Mouse (Mus musculus) liver, embryonic 12.5 days (tissue): ENCODE measurements at regions not wholly inside any gene's neighbourhood (a gene's known extent, or its start where the extent isn't known, plus 50 kb on each side); places are given as distances from the start of the nearest gene placed in this dataset.
"Not testable (repeated sequence)": the region's sequence is repeated elsewhere in the genome, so short reads cannot be mapped to it uniquely, and the experiment has no call there.

Source experiments
- ATAC-seq: fragments of 200-750 bp; cut with Nextera tagmentation; 2 replicates; pipeline ENCODE4 v1.8.0; 2017; ENCODE audit warnings: moderate number of reproducible peaks, mild to moderate bottlenecking, moderate library complexity
- H3K27ac ChIP-seq: fragments of 300-500 bp; sonication (generic); 2 replicates; pipeline ENCODE4 v1.5.1; 2016; ENCODE audit warnings: mild to moderate bottlenecking
- H3K27me3 ChIP-seq: fragments of 300-500 bp; sonication (generic); replicated peaks from 2 replicates; pipeline ENCODE4 v1.6.1; 2016; ENCODE audit warnings: mild to moderate bottlenecking, moderate library complexity
- H3K36me3 ChIP-seq: fragments of 300-500 bp; sonication (generic); 2 replicates; pipeline ENCODE4 v1.6.1; 2016; ENCODE audit warnings: mild to moderate bottlenecking, moderate library complexity
- H3K4me1 ChIP-seq: fragments of 300-500 bp; sonication (generic); 2 replicates; pipeline ENCODE4 v1.6.1; 2016
- H3K4me2 ChIP-seq: fragments of 300-500 bp; sonication (generic); 2 replicates; pipeline ENCODE4 v1.6.1; 2016; ENCODE audit warnings: mild to moderate bottlenecking, moderate library complexity
- H3K4me3 ChIP-seq: fragments of 300-500 bp; sonication (generic); 2 replicates; pipeline ENCODE4 v1.5.1; 2016; ENCODE audit warnings: mild to moderate bottlenecking, moderate library complexity
- H3K9ac ChIP-seq: fragments of 300-500 bp; sonication (generic); 2 replicates; pipeline ENCODE4 v1.6.1; 2016; ENCODE audit warnings: mild to moderate bottlenecking, moderate library complexity
- H3K9me3 ChIP-seq: fragments of 300-500 bp; sonication (generic); replicated peaks from 2 replicates; pipeline ENCODE4 v1.6.1; 2016; ENCODE audit warnings: mild to moderate bottlenecking, moderate library complexity
- WGBS: fragments of 180-500 bp; shearing (Covaris S2); methylation state at CpG from one replicate; pipeline ENCODE4 v1.1.7; 2016; ENCODE audit not compliant: insufficient replicate concordance; 5-methylcytosine and 5-hydroxymethylcytosine counted together

DNA sequence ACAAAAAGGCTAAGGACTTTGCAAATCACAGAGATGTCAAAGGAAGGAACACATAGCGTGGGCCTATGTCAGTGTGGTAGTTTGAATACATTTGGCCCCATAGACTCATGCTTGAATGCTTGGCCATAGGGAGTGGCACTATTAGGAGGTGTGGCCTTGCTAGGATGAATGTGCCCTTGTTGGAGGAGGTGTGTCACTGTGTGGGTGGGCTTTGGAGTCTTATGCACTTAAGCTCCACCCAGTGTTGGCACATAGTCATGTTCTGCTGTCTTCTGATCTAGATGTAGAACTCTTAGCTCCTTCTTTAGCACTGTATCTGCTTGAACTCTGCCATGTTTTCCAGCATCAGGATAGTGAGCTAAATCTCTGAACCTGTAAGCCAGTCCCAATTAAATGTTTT, 162.4 kb upstream of the Rxfp2 start:
- ATAC-seq: no peak
- H3K36me3 ChIP-seq: no peaks in the 10 kb centered on the region
- no peak overlapping the region for H3K9ac ChIP-seq
- no peak overlapping the region for H3K4me3 ChIP-seq
- 66% methylated on average over 1 of the region's 1 CpGs for WGBS
- H3K27ac ChIP-seq: no peak overlapping the region
- no peak overlapping the region for H3K4me2 ChIP-seq
- H3K9me3 ChIP-seq: no peaks in the 10 kb centered on the region
- 0 out of 2 replicates have a peak, but pooled peaks cover 6% of the 10 kb centered on the region for H3K27me3 ChIP-seq
- peaks cover 12% of the 10 kb centered on the region; the same call in 1 of the 2 replicates for H3K4me1 ChIP-seq

DNA sequence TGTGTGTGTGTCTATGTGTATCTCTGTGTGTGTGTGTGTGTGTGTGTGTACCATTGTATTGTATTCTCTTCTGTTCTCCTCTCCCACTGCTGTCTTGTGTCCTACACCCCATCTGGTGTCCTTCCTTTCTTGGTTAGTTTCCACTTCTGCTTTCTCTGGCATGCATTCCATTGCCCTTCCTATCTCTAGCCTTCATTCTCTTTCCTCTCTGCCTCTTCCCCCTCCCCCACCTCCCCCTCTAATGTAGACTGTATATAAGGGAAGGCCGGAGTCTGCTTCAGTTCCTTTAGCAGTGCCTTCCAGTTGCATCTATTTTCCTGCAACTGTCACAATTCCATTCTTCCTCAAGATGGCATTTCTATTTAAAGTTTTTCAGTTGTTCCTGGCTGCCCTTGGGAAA, 161.5 kb upstream of the Rxfp2 start:
- 0 out of 2 replicates have a peak, but pooled peaks cover 5% of the 10 kb centered on the region for H3K27me3 ChIP-seq
- no peaks in the 10 kb centered on the region for H3K36me3 ChIP-seq
- no peak overlapping the region for H3K27ac ChIP-seq
- no peak overlapping the region for H3K9ac ChIP-seq
- WGBS: 21% methylated on average over 1 of the region's 1 CpGs
- ATAC-seq: no peak
- no peak overlapping the region for H3K4me3 ChIP-seq
- H3K4me2 ChIP-seq: no peak overlapping the region
- H3K4me1 ChIP-seq: peaks cover 10% of the 10 kb centered on the region; the same call in 1 of the 2 replicates
- H3K9me3 ChIP-seq: no peaks in the 10 kb centered on the region

DNA sequence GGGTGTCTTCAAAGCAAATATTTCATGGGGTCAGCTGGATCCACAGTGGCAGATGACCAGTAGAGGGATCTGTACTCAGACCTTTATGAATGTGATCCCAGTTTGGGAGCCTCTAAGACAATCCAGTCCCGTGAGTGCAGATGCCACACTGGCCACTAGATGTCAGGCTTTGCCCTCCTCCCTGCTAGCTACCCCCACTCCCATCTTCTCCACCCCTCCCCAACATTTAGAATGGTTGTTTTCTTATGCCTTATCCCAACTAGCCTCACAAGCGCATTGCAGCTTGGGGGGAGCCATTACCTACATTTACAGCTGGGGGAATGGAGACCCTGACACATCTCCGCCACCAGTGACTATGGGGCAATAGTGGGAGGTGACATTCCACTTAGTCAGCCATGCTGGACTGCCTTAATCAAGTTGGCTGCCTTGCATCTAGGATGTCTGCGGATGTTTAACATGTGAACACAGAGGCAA, 156.9 kb upstream of the Rxfp2 start:
- Histone ChIP-seq H3K4me3 (no peak overlapping the region), H3K9me3 (no peaks in the 10 kb centered on the region), H3K27ac (no peak overlapping the region), H3K27me3 (no peaks in the 10 kb centered on the region), H3K4me1 (no peaks in the 10 kb centered on the region), H3K36me3 (no peaks in the 10 kb centered on the region), H3K4me2 (no peak overlapping the region), H3K9ac (no peak overlapping the region)
- ATAC-seq: peak; percentile 35; the same call in 1 of the 2 replicates
- WGBS: 43% methylated on average over 4 of the region's 4 CpGs

DNA sequence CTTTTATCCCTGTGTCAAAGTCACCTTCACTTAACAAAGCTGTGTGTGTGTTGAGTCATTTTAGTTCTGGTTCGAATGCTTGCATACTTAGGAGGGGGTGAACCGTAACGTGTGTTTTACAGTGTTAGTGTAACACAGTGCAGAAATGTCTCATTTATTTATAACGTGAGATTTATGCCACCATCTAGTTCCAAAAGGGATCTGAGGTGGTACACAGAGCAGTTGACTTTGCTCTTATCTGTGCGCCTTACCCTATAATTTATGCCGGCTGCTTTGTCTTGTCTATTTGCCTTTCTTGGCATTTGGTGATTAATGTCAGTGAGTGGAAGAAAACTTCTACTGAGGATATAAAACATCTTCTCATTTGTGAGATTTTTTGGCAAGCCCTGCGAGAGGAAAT, 150.5 kb upstream of the Rxfp2 start:
- H3K27me3 ChIP-seq: no peaks in the 10 kb centered on the region
- no peak overlapping the region for H3K9ac ChIP-seq
- no peak overlapping the region for H3K4me3 ChIP-seq
- no peak for ATAC-seq
- H3K27ac ChIP-seq: no peak overlapping the region
- no peaks in the 10 kb centered on the region for H3K4me1 ChIP-seq
- no peaks in the 10 kb centered on the region for H3K9me3 ChIP-seq
- no peaks in the 10 kb centered on the region for H3K36me3 ChIP-seq
- 74% methylated on average over 7 of the region's 7 CpGs for WGBS
- H3K4me2 ChIP-seq: no peak overlapping the region

DNA sequence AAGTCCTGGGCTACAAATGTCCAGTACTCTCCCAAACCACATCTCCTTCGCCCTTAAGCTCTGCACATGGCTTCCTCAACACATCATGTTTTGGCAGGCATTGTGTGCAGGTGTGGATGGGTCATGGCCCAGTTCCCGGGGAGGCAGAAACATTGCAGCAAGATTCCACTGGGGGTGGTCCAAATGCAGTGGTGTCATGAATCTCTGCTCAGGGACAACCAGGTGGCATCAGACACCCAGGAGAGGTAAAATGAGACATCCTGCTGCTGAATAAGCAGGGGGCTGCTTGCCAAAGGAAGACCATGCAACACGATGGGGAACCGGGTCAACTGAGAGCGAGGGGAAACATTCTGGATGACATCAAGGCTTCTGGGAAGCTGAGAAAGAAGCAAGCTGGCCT, 149.0 kb upstream of the Rxfp2 start:
- no peaks in the 10 kb centered on the region for H3K36me3 ChIP-seq
- no peak overlapping the region for H3K4me3 ChIP-seq
- H3K4me1 ChIP-seq: no peaks in the 10 kb centered on the region
- no peak for ATAC-seq
- H3K27ac ChIP-seq: no peak overlapping the region
- no peak overlapping the region for H3K4me2 ChIP-seq
- H3K27me3 ChIP-seq: no peaks in the 10 kb centered on the region
- H3K9ac ChIP-seq: no peak overlapping the region
- WGBS: 64% methylated on average over 5 of the region's 5 CpGs
- H3K9me3 ChIP-seq: no peaks in the 10 kb centered on the region

DNA sequence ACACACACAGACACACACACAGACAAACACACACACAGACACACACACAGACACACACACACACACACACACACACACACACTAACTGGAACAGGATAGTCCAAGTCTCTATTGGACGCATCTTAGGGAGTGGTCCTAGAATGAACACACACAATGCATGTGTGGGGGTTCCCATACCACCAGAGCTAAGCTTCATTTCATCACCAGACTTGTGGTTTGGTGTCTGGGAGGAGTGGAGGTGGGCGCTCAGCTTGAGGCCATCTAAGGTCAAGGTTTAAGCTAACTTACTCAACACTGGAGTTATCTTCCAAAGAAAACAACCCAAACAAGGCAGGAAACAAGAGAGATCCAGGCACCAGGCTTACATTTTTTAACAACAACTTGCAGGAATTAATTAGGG, 147.9 kb upstream of the Rxfp2 start:
- Histone ChIP-seq H3K4me2 (no peak overlapping the region), H3K9ac (no peak overlapping the region), H3K27ac (no peak overlapping the region), H3K9me3 (no peaks in the 10 kb centered on the region), H3K27me3 (no peaks in the 10 kb centered on the region), H3K4me1 (no peaks in the 10 kb centered on the region), H3K4me3 (no peak overlapping the region), H3K36me3 (no peaks in the 10 kb centered on the region)
- no peak for ATAC-seq
- 51% methylated on average over 2 of the region's 2 CpGs for WGBS

DNA sequence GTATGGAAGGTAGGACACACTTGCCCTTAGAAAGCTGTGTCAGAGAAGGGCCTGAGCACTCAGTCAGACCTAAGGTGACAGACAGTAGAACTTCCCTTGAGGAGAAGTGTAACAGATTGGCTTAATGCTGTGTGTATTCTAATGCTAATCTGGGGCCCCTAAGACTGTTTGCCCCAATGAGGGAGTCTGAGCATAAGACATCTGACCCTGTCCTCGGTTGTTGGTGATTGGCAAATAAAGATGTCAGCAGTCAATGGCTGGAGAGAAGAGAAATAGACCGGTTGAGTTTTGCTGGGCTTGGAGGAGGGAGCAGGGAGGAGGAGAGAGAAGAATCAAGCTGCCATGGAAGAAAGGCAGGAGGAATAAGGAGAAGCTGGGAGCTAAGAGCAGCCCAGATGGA, 147.0 kb upstream of the Rxfp2 start:
- Histone ChIP-seq H3K27me3 (no peaks in the 10 kb centered on the region), H3K4me3 (no peak overlapping the region), H3K9me3 (no peaks in the 10 kb centered on the region), H3K4me1 (no peaks in the 10 kb centered on the region), H3K4me2 (no peak overlapping the region), H3K27ac (no peak overlapping the region), H3K9ac (no peak overlapping the region), H3K36me3 (no peaks in the 10 kb centered on the region)
- no peak for ATAC-seq
- 28% methylated on average over 2 of the region's 2 CpGs for WGBS

DNA sequence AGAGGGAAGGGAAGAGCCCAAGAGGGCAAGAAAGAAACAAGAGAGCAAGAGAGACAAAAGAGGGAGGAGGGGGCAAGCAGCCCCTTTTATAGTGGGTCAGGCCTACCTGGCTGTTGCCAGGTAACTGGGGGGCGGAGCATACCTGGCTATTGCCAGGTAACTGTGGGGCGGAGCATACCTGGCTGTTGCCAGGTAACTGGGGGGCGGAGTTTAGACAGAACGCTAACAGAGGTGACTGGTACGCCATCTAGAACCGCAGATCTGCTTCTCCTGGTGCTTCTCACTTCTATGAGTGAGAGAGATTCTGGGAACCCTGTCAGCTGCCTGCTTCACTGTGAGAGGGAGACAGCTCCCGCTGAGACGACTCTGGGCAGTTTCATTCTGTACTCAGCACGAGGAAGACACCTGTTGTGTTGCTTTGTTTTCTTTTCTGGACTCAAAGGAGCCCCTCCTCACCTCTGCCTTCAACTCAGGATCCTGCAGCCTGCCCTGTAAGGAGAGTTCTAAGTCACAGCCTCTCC, 144.9 kb upstream of the Rxfp2 start:
- Histone ChIP-seq H3K9me3 (no peaks in the 10 kb centered on the region), H3K27me3 (no peaks in the 10 kb centered on the region), H3K4me2 (no peak overlapping the region), H3K4me3 (no peak overlapping the region), H3K27ac (no peak overlapping the region), H3K9ac (no peak overlapping the region), H3K4me1 (no peaks in the 10 kb centered on the region), H3K36me3 (no peaks in the 10 kb centered on the region)
- WGBS: 38% methylated on average over 9 of the region's 9 CpGs
- ATAC-seq: no peak

DNA sequence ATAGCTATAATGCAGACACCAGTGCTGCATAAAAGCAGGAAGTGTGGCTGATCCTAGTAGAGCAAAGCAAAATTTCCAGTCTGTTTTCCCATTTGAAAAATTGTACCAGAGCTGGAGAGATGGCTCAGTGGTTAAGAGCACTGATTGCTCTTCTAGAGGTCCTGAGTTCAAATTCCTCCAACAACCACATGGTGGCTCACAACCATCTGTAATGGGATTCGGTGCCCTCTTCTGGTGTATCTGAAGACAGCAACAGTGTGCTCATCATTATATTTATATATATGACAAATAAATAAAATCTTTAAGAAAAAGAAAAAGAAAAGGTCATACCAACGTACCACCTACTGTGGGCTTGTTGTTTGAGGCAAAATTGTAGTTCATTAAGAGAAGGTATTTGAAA, 144.1 kb upstream of the Rxfp2 start:
- H3K9ac ChIP-seq: no peak overlapping the region
- no peaks in the 10 kb centered on the region for H3K36me3 ChIP-seq
- H3K27me3 ChIP-seq: no peaks in the 10 kb centered on the region
- no peak overlapping the region for H3K27ac ChIP-seq
- 54% methylated on average over 2 of the region's 2 CpGs for WGBS
- H3K4me2 ChIP-seq: no peak overlapping the region
- no peaks in the 10 kb centered on the region for H3K4me1 ChIP-seq
- no peak overlapping the region for H3K4me3 ChIP-seq
- H3K9me3 ChIP-seq: no peaks in the 10 kb centered on the region
- ATAC-seq: no peak

DNA sequence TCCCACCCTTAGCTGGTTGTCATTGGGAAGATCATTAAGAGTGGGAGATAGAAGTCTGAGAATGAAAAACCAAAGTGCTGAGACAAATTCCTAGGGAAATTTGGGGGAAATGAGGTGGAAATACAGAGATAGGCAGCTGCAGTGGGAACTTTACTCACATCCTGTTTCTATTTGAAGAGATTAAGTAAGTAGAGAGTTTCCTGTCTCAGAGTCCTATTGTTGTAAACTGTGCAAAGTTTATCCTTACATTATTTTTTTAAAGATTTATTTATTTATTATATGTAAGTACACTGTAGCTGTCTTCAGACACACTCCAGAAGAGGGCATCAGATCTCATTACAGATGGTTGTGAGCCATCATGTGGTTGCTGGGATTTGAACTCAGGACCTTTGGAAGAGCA, 126.0 kb upstream of the Rxfp2 start:
- ATAC-seq, H3K4me2 ChIP-seq, H3K9ac ChIP-seq, H3K4me1 ChIP-seq, H3K27me3 ChIP-seq, H3K36me3 ChIP-seq, H3K9me3 ChIP-seq, H3K4me3 ChIP-seq, H3K27ac ChIP-seq: not testable (repeated sequence)

DNA sequence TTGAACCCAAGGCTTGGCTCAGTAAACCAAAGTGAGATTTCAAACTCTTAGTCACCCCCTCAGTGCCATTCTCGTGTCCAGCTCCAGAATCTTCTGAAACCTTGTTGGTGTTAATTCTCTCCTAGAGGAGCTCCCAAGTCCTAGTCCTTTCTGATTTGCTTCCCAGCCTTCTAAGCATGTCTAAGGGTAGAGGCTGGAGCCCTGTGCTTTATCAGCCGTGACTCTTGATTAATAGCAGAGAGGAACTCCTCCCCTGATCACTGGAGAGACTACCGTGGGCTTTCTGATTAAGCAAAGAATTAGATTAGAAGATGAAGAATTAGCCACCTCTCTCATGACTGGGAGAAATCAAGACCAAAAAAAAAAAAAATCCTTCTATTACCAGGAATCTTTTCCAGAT, 111.5 kb upstream of the Rxfp2 start:
- Histone ChIP-seq H3K36me3 (no peaks in the 10 kb centered on the region), H3K4me3 (no peak overlapping the region), H3K9ac (no peak overlapping the region), H3K4me2 (no peak overlapping the region), H3K27me3 (no peaks in the 10 kb centered on the region), H3K27ac (no peak overlapping the region), H3K4me1 (no peaks in the 10 kb centered on the region; the same call in 1 of the 2 replicates), H3K9me3 (no peaks in the 10 kb centered on the region)
- ATAC-seq: no peak
- 45% methylated on average over 3 of the region's 3 CpGs for WGBS

DNA sequence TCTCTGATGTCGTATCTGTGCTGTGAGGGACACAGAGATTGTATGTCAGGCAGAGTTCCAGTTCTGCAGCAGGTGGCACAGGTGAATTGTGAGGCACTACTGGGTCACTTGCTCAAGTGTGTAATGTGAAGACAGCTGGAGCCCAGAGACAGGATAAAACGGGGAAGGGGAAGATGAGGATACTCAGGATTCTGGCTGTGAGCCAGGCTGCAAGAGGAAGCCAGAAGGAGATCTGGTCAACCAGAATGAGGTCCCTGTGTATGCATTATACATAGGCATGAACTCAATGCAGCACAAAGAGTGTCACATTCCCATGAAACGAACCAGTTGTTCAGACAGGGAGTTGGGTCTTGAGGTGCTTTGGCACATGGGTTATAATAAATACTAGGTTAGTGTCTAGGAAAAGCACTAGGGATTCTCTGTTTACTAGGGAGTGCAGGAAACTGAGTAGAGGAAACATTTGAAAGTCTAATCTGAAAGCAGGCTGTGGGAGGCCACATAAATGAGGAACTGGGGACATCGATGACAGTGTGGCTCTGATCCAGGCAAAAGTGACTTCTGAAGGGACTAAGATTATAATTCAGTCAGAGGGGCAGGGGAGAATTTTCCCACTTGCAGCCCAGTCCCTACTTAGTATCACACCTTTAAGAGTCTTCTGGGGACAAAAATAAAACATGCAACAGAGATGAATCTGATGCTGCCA, 109.9 kb upstream of the Rxfp2 start:
- H3K36me3 ChIP-seq: no peaks in the 10 kb centered on the region

More for the DNA sequence above, 109.9 kb upstream of the Rxfp2 start:
- Histone ChIP-seq H3K4me2 (no peak overlapping the region), H3K27me3 (no peaks in the 10 kb centered on the region), H3K9ac (no peak overlapping the region), H3K27ac (no peak overlapping the region), H3K9me3 (no peaks in the 10 kb centered on the region), H3K4me3 (no peak overlapping the region), H3K4me1 (no peaks in the 10 kb centered on the region; the same call in 1 of the 2 replicates)
- ATAC-seq: no peak
- 30% methylated on average over 4 of the region's 4 CpGs for WGBS
